Mouse (Mus musculus): Measurements from ENCODE around the gene Rps6kc1. TPM values are rescaled to one million over a fixed set of nuclear protein-coding genes. Genes with fewer than 3 reads are reported as not detected.

Gene Rps6kc1
- polyA plus RNA-seq, 1 experiment from 2014 or later, result 13.2 TPM

DNA sequence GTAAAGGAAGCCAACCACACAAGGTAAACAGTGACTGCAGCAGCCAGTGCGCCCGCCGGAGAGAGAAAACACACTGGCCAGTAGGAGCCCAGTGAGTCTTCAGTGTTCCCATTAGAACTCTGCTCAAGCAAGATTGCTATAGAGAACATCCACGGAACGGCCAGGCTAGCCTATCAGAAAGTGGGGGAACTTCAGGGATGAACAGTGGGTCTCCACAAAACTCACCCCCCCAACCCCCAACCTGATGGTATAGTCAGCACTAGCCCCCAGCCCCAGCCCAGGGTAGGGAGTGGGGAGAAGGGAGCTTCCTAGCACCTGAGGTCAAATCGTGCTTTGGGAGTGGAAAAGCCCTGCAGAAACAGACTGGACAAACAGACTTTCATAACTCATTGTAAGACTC is 258.5 kb downstream of the Rps6kc1 start:
- H3K27me3 ChIP-seq (ENCODE audit: insufficient read depth, poor library complexity, severe bottlenecking), result no peaks in the 10 kb centered on the region
- no peak for DNase-seq (ENCODE audit: low spot score)
- no peaks in the 10 kb centered on the region for H3K36me3 ChIP-seq
- WGBS, result 65% methylated on average over 6 of the region's 6 CpGs
- no peak overlapping the region for H3K4me3 ChIP-seq
- peaks cover 5% of the 10 kb centered on the region; the same call in 1 of the 2 replicates for H3K4me1 ChIP-seq
- H3K27ac ChIP-seq, result no peak overlapping the region
- H3K9me3 ChIP-seq, result no peaks in the 10 kb centered on the region

Other genes starting within 250 kb of the Rps6kc1 start
- 33.4 and 38.8 TPM in 2 replicates for gene Angel2, start 13.3 kb upstream of the Rps6kc1 start, polyA plus RNA-seq (2016; fragmentation: Nextera tagmentation; extraction: Ambion mirVana)
- 56.7 and 78.7 TPM in 2 replicates for gene Vash2, start 67.5 kb upstream of the Rps6kc1 start, polyA plus RNA-seq (2016; fragmentation: Nextera tagmentation; extraction: Ambion mirVana)
- gene Flvcr1, start 114.4 kb upstream of the Rps6kc1 start, polyA plus RNA-seq (2016; fragmentation: Nextera tagmentation; extraction: Ambion mirVana), result 4.4 and 8.5 TPM in 2 replicates
- gene Spata45, start 124.9 kb upstream of the Rps6kc1 start, polyA plus RNA-seq (2016; fragmentation: Nextera tagmentation; extraction: Ambion mirVana), result not detected in 2 replicates
- 16.6 and 20.7 TPM in 2 replicates for gene Tatdn3, start 151.2 kb upstream of the Rps6kc1 start, polyA plus RNA-seq (2016; fragmentation: Nextera tagmentation; extraction: Ambion mirVana)
- 20.6 and 21.8 TPM in 2 replicates for gene Nsl1, start 151.2 kb upstream of the Rps6kc1 start, polyA plus RNA-seq (2016; fragmentation: Nextera tagmentation; extraction: Ambion mirVana)
- 4.8 and 7.9 TPM in 2 replicates for gene Batf3, start 186.1 kb upstream of the Rps6kc1 start, polyA plus RNA-seq (2016; fragmentation: Nextera tagmentation; extraction: Ambion mirVana)

All from heart, embryonic 10.5 days (tissue).